Mouse (Mus musculus) urinary bladder, postnatal 10 days (tissue): ENCODE results near the gene Trmt2b.
"Not testable (repeated sequence)": the region's sequence is repeated elsewhere in the genome, so short reads cannot be mapped to it uniquely, and the experiment has no call there.

Source experiments
- DNase-seq: peaks from one replicate; pipeline ENCODE4 v3.0.0; 2022; ENCODE audit warnings: low spot score

Trmt2b gene

GRCm38 (mm10) chrX:134220618-134221017 is 56.2 kb downstream of the Trmt2b start:
- DNase-seq, result no peak

DNA sequence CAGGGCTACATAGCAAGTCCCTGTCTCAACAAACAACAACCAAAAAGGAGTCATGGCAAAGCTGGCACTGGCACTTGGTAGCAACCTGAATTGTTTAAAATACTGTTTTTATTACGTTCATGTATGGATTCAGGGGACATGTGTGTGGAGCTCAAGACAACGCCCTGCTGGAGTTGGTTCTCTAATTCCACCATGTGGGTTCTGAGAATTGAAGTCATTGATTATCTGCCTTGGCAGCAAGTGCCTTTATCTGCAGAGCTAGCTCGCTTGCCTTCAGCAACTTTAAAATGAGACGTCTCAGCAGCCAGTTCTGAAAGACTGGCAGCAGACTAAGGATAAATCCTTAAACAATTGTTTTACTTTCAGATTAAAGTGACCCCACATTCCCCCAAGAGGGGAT is 58.6 kb downstream of the Trmt2b start:
- no peak for DNase-seq

DNA sequence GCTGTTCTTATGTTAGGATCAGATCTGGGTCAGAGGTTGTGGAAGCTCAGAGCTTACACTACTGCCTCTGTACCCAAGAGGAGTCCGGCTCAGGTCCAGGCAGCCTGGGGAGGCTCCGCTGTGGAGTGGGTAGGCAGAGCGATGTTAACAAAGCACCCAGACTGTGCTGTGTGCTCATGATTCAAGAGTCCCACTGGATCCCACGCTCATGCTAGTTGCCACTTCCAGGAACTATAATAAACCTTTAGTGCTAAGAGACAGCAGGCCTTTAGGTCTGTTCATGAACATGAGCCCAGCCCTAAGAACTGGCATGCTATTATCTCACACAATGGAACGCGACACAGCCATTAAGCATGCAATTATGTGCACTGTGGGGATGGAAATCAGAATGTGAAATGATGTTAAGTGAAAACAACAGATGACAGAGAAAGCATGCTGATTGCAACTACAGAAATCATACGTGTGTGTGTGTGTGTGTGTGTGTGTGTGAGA is 65.6 kb downstream of the Trmt2b start:
- no peak for DNase-seq

DNA sequence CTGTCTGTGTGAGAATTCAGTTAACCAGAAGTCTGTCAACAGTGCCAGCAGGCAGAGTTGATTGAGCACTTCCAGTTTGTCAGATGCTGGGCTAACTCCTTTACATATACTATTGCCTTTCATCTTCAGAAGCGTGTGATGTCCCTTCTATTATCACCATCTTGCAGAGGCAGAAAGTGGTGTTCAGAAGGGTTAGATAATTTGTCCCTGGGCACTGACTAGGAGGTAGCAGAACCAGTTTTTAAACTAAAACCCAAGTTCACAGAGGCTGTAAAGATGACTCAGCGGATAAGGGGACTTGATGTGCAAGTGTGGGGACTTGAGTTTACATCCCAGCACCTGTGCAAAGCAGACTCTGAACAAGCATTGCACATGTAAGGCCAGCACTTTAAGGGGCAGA is 68.3 kb downstream of the Trmt2b start:
- no peak for DNase-seq

GRCm38 (mm10) chrX:134187201-134187600 is 89.6 kb downstream of the Trmt2b start, which contains the start of gene Arl13a:
Gene Arl13a (plus strand): TSS chrX:134187501.
- not testable (repeated sequence) for DNase-seq

GRCm38 (mm10) chrX:134174699-134175098 is 102.1 kb downstream of the Trmt2b start:
- no peak for DNase-seq
